Mouse (Mus musculus): Measurements from ENCODE around the gene Mcrip2.
A peak's percentile ranks its signal among the peaks of the same experiment; 100 is the strongest.

The Mcrip2 gene

GRCm38 (mm10) chr17:25868601-25869191, at the start of gene Mcrip2:
Gene Mcrip2, minus strand, starts transcription at chr17:25868764.
- DNase-seq, result peak; percentile 88 to 92

GRCm38 (mm10) chr17:25918037-25918750, 49.6 kb upstream of the Mcrip2 start:
- no peak for DNase-seq

- DNase-seq, result no peak
Measured at GRCm38 (mm10) chr17:25916931-25917647, 48.5 kb upstream of the Mcrip2 start.

- DNase-seq, result no peak
Measured at GRCm38 (mm10) chr17:25914295-25914694, 45.7 kb upstream of the Mcrip2 start.

- peak; percentile 27 to 28 for DNase-seq
Measured at GRCm38 (mm10) chr17:25913877-25914275, 45.3 kb upstream of the Mcrip2 start.

- DNase-seq, result peak; percentile 70 to 76
Measured at GRCm38 (mm10) chr17:25913186-25913876, 44.8 kb upstream of the Mcrip2 start.

GRCm38 (mm10) chr17:25911816-25912215, 43.3 kb upstream of the Mcrip2 start:
- peak; percentile 47 to 65 for DNase-seq

- DNase-seq, result no peak
Measured at GRCm38 (mm10) chr17:25907640-25908039, 39.1 kb upstream of the Mcrip2 start.

GRCm38 (mm10) chr17:25903061-25903460, 34.5 kb upstream of the Mcrip2 start:
- no peak for DNase-seq

GRCm38 (mm10) chr17:25900193-25900592, 31.6 kb upstream of the Mcrip2 start:
- no peak for DNase-seq

- no peak for DNase-seq
Measured at GRCm38 (mm10) chr17:25895891-25896290, 27.3 kb upstream of the Mcrip2 start.

- no peak for DNase-seq
Measured at GRCm38 (mm10) chr17:25895415-25895814, 26.9 kb upstream of the Mcrip2 start.

GRCm38 (mm10) chr17:25893975-25894617, 25.5 kb upstream of the Mcrip2 start:
- peak; percentile 64 to 68 for DNase-seq

- DNase-seq, result no peak
Measured at GRCm38 (mm10) chr17:25888837-25889236, 20.3 kb upstream of the Mcrip2 start.

GRCm38 (mm10) chr17:25887467-25887866, 18.9 kb upstream of the Mcrip2 start:
- DNase-seq, result peak; percentile 31 to 60

GRCm38 (mm10) chr17:25886806-25887205, 18.2 kb upstream of the Mcrip2 start:
- no peak for DNase-seq

GRCm38 (mm10) chr17:25885636-25886035, 17.1 kb upstream of the Mcrip2 start:
- no peak for DNase-seq

- no peak for DNase-seq
Measured at GRCm38 (mm10) chr17:25883824-25884223, 15.3 kb upstream of the Mcrip2 start.

GRCm38 (mm10) chr17:25883268-25883667, 14.7 kb upstream of the Mcrip2 start:
- no peak for DNase-seq

GRCm38 (mm10) chr17:25882306-25882705, 13.7 kb upstream of the Mcrip2 start:
- no peak for DNase-seq

- no peak for DNase-seq
Measured at GRCm38 (mm10) chr17:25881691-25882090, 13.1 kb upstream of the Mcrip2 start.

- no peak for DNase-seq
Measured at GRCm38 (mm10) chr17:25880913-25881641, 12.5 kb upstream of the Mcrip2 start.
